In the genomic region with DNA sequence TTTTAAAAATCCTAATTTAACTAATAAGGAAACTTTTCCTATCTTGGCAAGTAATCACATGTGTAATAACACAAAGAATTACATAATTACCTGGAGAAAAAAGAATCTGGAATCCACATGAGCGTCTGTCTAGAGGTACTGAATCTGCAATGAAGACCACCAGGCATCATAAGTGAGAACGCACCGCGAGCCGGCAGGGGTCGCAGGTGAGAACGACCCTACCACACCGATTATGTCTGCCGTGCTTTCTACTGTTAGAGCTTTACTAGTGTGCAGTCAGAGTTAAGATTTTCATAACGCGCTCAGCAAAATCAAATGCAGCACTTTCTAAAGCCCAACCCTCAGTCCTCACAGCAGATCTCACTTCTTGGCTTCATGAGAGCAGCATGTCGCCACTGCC, we compare ENCODE assay signal across 26 mouse cellular contexts.
"Had no signal": no experiment of that assay in that cellular context is flagged by ENCODE, and none has a peak within 500 bp of the region (broad histone marks: within the 10 kb centered on the region; RNA-seq: fewer than 3 reads in every experiment).

No protein-coding gene starts in this region.

- H3K9ac ChIP-seq: embryonic facial prominence, embryonic 12.5 days; embryonic facial prominence, embryonic 13.5 days; embryonic facial prominence, embryonic 15.5 days; forebrain, embryonic 12.5 days; forebrain, embryonic 13.5 days; forebrain, embryonic 15.5 days; forebrain, postnatal 0 days had no signal

- H3K9me3 ChIP-seq: embryonic facial prominence, embryonic 10.5 days; embryonic facial prominence, embryonic 12.5 days; embryonic facial prominence, embryonic 13.5 days; embryonic facial prominence, embryonic 15.5 days; forebrain, embryonic 10.5 days; forebrain, embryonic 12.5 days; forebrain, embryonic 13.5 days; forebrain, embryonic 15.5 days; heart, embryonic 10.5 days had no signal

- H3K4me3 ChIP-seq: embryonic facial prominence, embryonic 10.5 days; embryonic facial prominence, embryonic 12.5 days; embryonic facial prominence, embryonic 13.5 days; embryonic facial prominence, embryonic 15.5 days; erythroblast, embryonic 14.5 days; forebrain, embryonic 10.5 days; forebrain, embryonic 12.5 days; forebrain, embryonic 13.5 days; forebrain, embryonic 15.5 days; gastrocnemius, adult 2 months; heart, adult 2 months; heart, embryonic 10.5 days had no signal

- H3K27me3 ChIP-seq: embryonic facial prominence, embryonic 12.5 days; embryonic facial prominence, embryonic 13.5 days; embryonic facial prominence, embryonic 15.5 days; forebrain, embryonic 12.5 days; forebrain, embryonic 13.5 days; forebrain, embryonic 15.5 days had no signal

- ATAC-seq: forebrain, embryonic 13.5 days; forebrain, embryonic 14.5 days; forebrain, embryonic 15.5 days; forebrain, embryonic 16.5 days; forebrain, postnatal 0 days had no signal

- H3K27ac ChIP-seq: embryonic facial prominence, embryonic 10.5 days; embryonic facial prominence, embryonic 12.5 days; embryonic facial prominence, embryonic 13.5 days; embryonic facial prominence, embryonic 15.5 days; forebrain, embryonic 10.5 days; forebrain, embryonic 12.5 days; forebrain, embryonic 13.5 days; forebrain, embryonic 15.5 days; gastrocnemius, adult 2 months; heart, adult 2 months; heart, embryonic 10.5 days had no signal

- DNase-seq: cerebellum, adult 9-11 months; cerebellum, postnatal 10 days; cerebellum, postnatal 14 days; cerebellum, postnatal 25 days; cerebellum, postnatal 36 days; embryo, embryonic 11 days; forebrain, postnatal 0 days; gastrocnemius, adult 2 months; gastrocnemius, postnatal 10 days; gastrocnemius, postnatal 14 days; gastrocnemius, postnatal 36 days; heart, adult 11 months; heart, adult 18-20 months; heart, adult 2 months had no signal

- H3K4me2 ChIP-seq: embryonic facial prominence, embryonic 12.5 days; embryonic facial prominence, embryonic 13.5 days; embryonic facial prominence, embryonic 15.5 days; forebrain, embryonic 12.5 days; forebrain, embryonic 13.5 days; forebrain, embryonic 15.5 days had no signal
